ENCODE assay signal across 8 mouse cellular contexts in the genomic region with DNA sequence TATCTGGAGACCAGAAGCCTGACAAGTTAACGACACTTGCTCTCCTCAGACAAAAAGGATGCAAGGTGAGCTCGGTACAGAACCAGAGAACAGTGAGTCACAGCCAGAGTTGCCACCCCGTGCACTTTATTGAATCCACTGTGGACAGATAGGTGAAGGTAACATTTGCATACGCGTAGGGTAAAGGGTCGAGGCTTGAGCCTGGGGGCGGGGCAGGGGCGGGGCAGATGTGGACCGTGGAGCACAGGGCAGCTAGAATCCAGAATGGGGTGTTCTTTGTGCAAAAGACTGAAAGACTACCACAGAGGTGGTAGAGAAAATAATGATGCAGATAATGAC. TPM values are rescaled to one million over a fixed set of nuclear protein-coding genes. Genes with fewer than 3 reads are reported as not detected.
DNase-seq lines count a peak whose midpoint lies in the region; ATAC-seq and TF ChIP-seq lines count a peak whose summit lies in the region.

No protein-coding gene starts in this region.

- TF ChIP-seq POLR2A in thymus, adult 2 months (IDR thresholded peaks at IDR 0.05; ENCODE audit: control insufficient read depth, extremely low read depth, insufficient read depth, low read length, poor library complexity) = no peak

- DNase-seq in ovary, postnatal 36 days (ENCODE audit: low spot score) = peak; percentile 27
- no peak for DNase-seq in ovary, postnatal 10 days (ENCODE audit: low spot score)
- no peak for DNase-seq in left cerebral cortex, adult 11 months (ENCODE audit: low spot score)
- no peak for DNase-seq in urinary bladder, postnatal 36 days (ENCODE audit: low spot score in 2 of 2)
- no peak for DNase-seq in thymus, adult 2 months

- no peaks in the 10 kb centered on the region for H3K9me3 ChIP-seq in heart, embryonic 15.5 days (replicated peaks)
- no peaks in the 10 kb centered on the region for H3K9me3 ChIP-seq in liver, embryonic 12.5 days (replicated peaks)

- H3K27me3 ChIP-seq in heart, embryonic 15.5 days = peaks cover 7% of the 10 kb centered on the region
- no peaks in the 10 kb centered on the region for H3K27me3 ChIP-seq in liver, embryonic 12.5 days (replicated peaks)
- no peaks in the 10 kb centered on the region for H3K27me3 ChIP-seq in thymus, adult 2 months (ENCODE audit: control insufficient read depth, insufficient read depth, low read length)

- H3K4me1 ChIP-seq in heart, embryonic 15.5 days (replicated peaks) = peaks cover 59% of the 10 kb centered on the region
- peaks cover 74% of the 10 kb centered on the region for H3K4me1 ChIP-seq in liver, embryonic 12.5 days
- peaks cover 16% of the 10 kb centered on the region; the same call in 1 of the 2 replicates for H3K4me1 ChIP-seq in thymus, adult 2 months (replicated peaks; ENCODE audit: control insufficient read depth, insufficient read depth, low read length)

- H3K4me3 ChIP-seq in heart, embryonic 15.5 days = peak overlapping the region; percentile 58
- peak overlapping the region; percentile 57 for H3K4me3 ChIP-seq in liver, embryonic 12.5 days
- no peak overlapping the region for H3K4me3 ChIP-seq in thymus, adult 2 months (ENCODE audit: control insufficient read depth, insufficient read depth, low read length)

- no peaks in the 10 kb centered on the region for H3K36me3 ChIP-seq in heart, embryonic 15.5 days
- peaks cover 7% of the 10 kb centered on the region; the same call in 1 of the 2 replicates for H3K36me3 ChIP-seq in liver, embryonic 12.5 days
- H3K36me3 ChIP-seq in thymus, adult 2 months (ENCODE audit: control insufficient read depth, insufficient read depth, low read length) = no peaks in the 10 kb centered on the region

- no peak for ATAC-seq in heart, embryonic 15.5 days (replicated peaks; ENCODE audit: insufficient number of reproducible peaks, insufficient read depth, low FRiP score, low read depth)
- no peak for ATAC-seq in liver, embryonic 12.5 days
- no peak for ATAC-seq in megakaryocyte-erythroid progenitor cell, adult 5-6 weeks (replicated peaks; ENCODE audit: low FRiP score, low TSS enrichment, poor library complexity, severe bottlenecking)

- 5% methylated on average over 9 of the region's 9 CpGs for WGBS in heart, embryonic 15.5 days
- WGBS in liver, embryonic 12.5 days (ENCODE audit: insufficient replicate concordance) = 10% methylated on average over 9 of the region's 9 CpGs
- WGBS in thymus, adult 2 months = 10% methylated on average over 9 of the region's 9 CpGs

- TF ChIP-seq CTCF in thymus, adult 2 months (IDR thresholded peaks at IDR 0.05; ENCODE audit: borderline replicate concordance, control insufficient read depth, extremely low read depth, insufficient read depth, low read length, poor library complexity) = no peak

- H3K4me2 ChIP-seq in heart, embryonic 15.5 days = peak overlapping the region; percentile 66
- H3K4me2 ChIP-seq in liver, embryonic 12.5 days = peak overlapping the region; percentile 66

- peak overlapping the region; percentile 57 for H3K9ac ChIP-seq in heart, embryonic 15.5 days
- H3K9ac ChIP-seq in liver, embryonic 12.5 days = peak overlapping the region; percentile 59; the same call in 1 of the 2 replicates

- peak overlapping the region; percentile 90 for H3K27ac ChIP-seq in heart, embryonic 15.5 days
- peak overlapping the region; percentile 79 for H3K27ac ChIP-seq in liver, embryonic 12.5 days
- no peak overlapping the region for H3K27ac ChIP-seq in thymus, adult 2 months (ENCODE audit: control insufficient read depth, insufficient read depth, low read length)

RNA-seq across cellular contexts. Expression of gene Gm45717, which starts 1.0 kb away (rescaled TPM):
- not detected in 2 replicates for polyA plus RNA-seq in heart, embryonic 15.5 days (2015; fragmentation: Nextera tagmentation; extraction: Ambion mirVana)
- polyA plus RNA-seq in liver, embryonic 12.5 days (2016; fragmentation: Nextera tagmentation; extraction: Ambion mirVana) = not detected in 2 replicates
- total RNA-seq in megakaryocyte-erythroid progenitor cell, adult 5-6 weeks (2014; fragmentation: Nextera tagmentation) = not detected in 2 replicates
- not detected in 2 replicates for total RNA-seq in megakaryocyte-erythroid progenitor cell, adult 5-6 weeks (2017)
- polyA plus RNA-seq in thymus, adult 2 months (2012; rRNA removed) = not detected in 2 replicates

RNA-seq across cellular contexts. Expression of gene Ifitm2, which starts 1.1 kb away (rescaled TPM):
- 459 and 624 TPM in 2 replicates for polyA plus RNA-seq in heart, embryonic 15.5 days (2015; fragmentation: Nextera tagmentation; extraction: Ambion mirVana)
- 355 TPM in 2 replicates for polyA plus RNA-seq in liver, embryonic 12.5 days (2016; fragmentation: Nextera tagmentation; extraction: Ambion mirVana)
- 285 and 292 TPM in 2 replicates for total RNA-seq in megakaryocyte-erythroid progenitor cell, adult 5-6 weeks (2014; fragmentation: Nextera tagmentation)
- 265 and 278 TPM in 2 replicates for total RNA-seq in megakaryocyte-erythroid progenitor cell, adult 5-6 weeks (2017)
- polyA plus RNA-seq in thymus, adult 2 months (2012; rRNA removed) = 207 and 296 TPM in 2 replicates

RNA-seq across cellular contexts. Expression of gene Ifitm5, which starts 4.6 kb away (rescaled TPM):
- polyA plus RNA-seq in heart, embryonic 15.5 days (2015; fragmentation: Nextera tagmentation; extraction: Ambion mirVana) = 1.6 and 2.5 TPM in 2 replicates
- 0.94 and 0.99 TPM in 2 replicates for polyA plus RNA-seq in liver, embryonic 12.5 days (2016; fragmentation: Nextera tagmentation; extraction: Ambion mirVana)
- 0.55 TPM in 1 of 2 replicates, not detected in the other for total RNA-seq in megakaryocyte-erythroid progenitor cell, adult 5-6 weeks (2014; fragmentation: Nextera tagmentation)
- 2.4 TPM in 1 of 2 replicates, not detected in the other for total RNA-seq in megakaryocyte-erythroid progenitor cell, adult 5-6 weeks (2017)
- polyA plus RNA-seq in thymus, adult 2 months (2012; rRNA removed) = 0.43 and 0.81 TPM in 2 replicates

RNA-seq across cellular contexts. Expression of gene Ifitm1, which starts 12.3 kb away (rescaled TPM):
- 11.7 and 49.8 TPM in 2 replicates for polyA plus RNA-seq in heart, embryonic 15.5 days (2015; fragmentation: Nextera tagmentation; extraction: Ambion mirVana)
- 19.5 and 23.4 TPM in 2 replicates for polyA plus RNA-seq in liver, embryonic 12.5 days (2016; fragmentation: Nextera tagmentation; extraction: Ambion mirVana)
- 37.2 and 54.3 TPM in 2 replicates for total RNA-seq in megakaryocyte-erythroid progenitor cell, adult 5-6 weeks (2014; fragmentation: Nextera tagmentation)
- total RNA-seq in megakaryocyte-erythroid progenitor cell, adult 5-6 weeks (2017) = 20.9 and 50.8 TPM in 2 replicates
- polyA plus RNA-seq in thymus, adult 2 months (2012; rRNA removed) = 39.0 and 60.9 TPM in 2 replicates

RNA-seq across cellular contexts. Expression of gene Pgghg, which starts 13.5 kb away (rescaled TPM):
- polyA plus RNA-seq in heart, embryonic 15.5 days (2015; fragmentation: Nextera tagmentation; extraction: Ambion mirVana) = 9.3 and 15.5 TPM in 2 replicates
- 7.8 and 7.9 TPM in 2 replicates for polyA plus RNA-seq in liver, embryonic 12.5 days (2016; fragmentation: Nextera tagmentation; extraction: Ambion mirVana)
- 12.2 and 18.7 TPM in 2 replicates for total RNA-seq in megakaryocyte-erythroid progenitor cell, adult 5-6 weeks (2014; fragmentation: Nextera tagmentation)
- 6.1 and 7.2 TPM in 2 replicates for total RNA-seq in megakaryocyte-erythroid progenitor cell, adult 5-6 weeks (2017)
- 60.1 and 68.6 TPM in 2 replicates for polyA plus RNA-seq in thymus, adult 2 months (2012; rRNA removed)
